Mouse (Mus musculus) G1E (cell line): ENCODE results near the gene Tnip3. TPM values are rescaled to one million over a fixed set of nuclear protein-coding genes. Genes with fewer than 3 reads are reported as not detected.

ENCODE experiments used
- ATAC-seq: 2 replicates; pipeline ENCODE4 v1.8.0; 2016; ENCODE audit warnings: mild to moderate bottlenecking; ENCODE audit not compliant: insufficient number of reproducible peaks, poor library complexity, low FRiP score, severe bottlenecking; ENCODE audit errors: extremely low read depth
- DNase-seq: peaks from one replicate; pipeline ENCODE4 v3.0.0; 2012; ENCODE audit warnings: low spot score
- H3K27me3 ChIP-seq: 2 replicates; pipeline ENCODE4 v1.6.1; 2012; ENCODE audit warnings: mild to moderate bottlenecking, low read length, inconsistent platforms; ENCODE audit not compliant: insufficient read depth
- H3K36me3 ChIP-seq: replicated peaks from 2 replicates; pipeline ENCODE3; 2012; ENCODE audit warnings: mild to moderate bottlenecking, inconsistent platforms
- H3K4me1 ChIP-seq: 2 replicates; pipeline ENCODE4 v1.6.1; 2012; ENCODE audit warnings: low read depth, low read length, inconsistent platforms, mixed read lengths; ENCODE audit not compliant: insufficient read depth
- H3K4me3 ChIP-seq: 2 replicates; pipeline ENCODE4 v1.5.1; 2012; ENCODE audit warnings: low read depth, mild to moderate bottlenecking, inconsistent platforms, low read length, moderate library complexity, mixed read lengths
- H3K9me3 ChIP-seq: replicated peaks from 2 replicates; pipeline ENCODE4 v1.6.1; 2012; ENCODE audit warnings: inconsistent platforms
- CTCF ChIP-seq: IDR thresholded peaks from 2 replicates; pipeline ENCODE4 v1.5.1; 2012; ENCODE audit warnings: low read depth, low read length, inconsistent platforms, mixed read lengths
- GATA1 ChIP-seq: IDR thresholded peaks from 2 replicates; pipeline ENCODE4 v1.6.1; 2012; ENCODE audit warnings: borderline replicate concordance, low read length, inconsistent platforms, mixed read lengths
- GATA2 ChIP-seq: IDR thresholded peaks from 2 replicates; pipeline ENCODE4 v1.6.1; 2012; ENCODE audit warnings: low read depth, low read length, inconsistent platforms, borderline replicate concordance
- POLR2AphosphoS5 ChIP-seq: IDR thresholded peaks from 2 replicates; pipeline ENCODE4 v1.6.1; 2012; ENCODE audit warnings: low read depth, low read length, inconsistent platforms; ENCODE audit not compliant: insufficient replicate concordance
- TAL1 ChIP-seq: conservative IDR thresholded peaks from 2 replicates; pipeline ENCODE4 v1.6.1; 2012; ENCODE audit warnings: low read depth, low read length, inconsistent platforms, mixed read lengths
- polyA plus RNA-seq: library from polyadenylated mRNA; stranded (reverse); fragments of >175 nt; gene quantifications from 2 replicates; pipeline ENCODE4 v1.2.3, GENCODE M21; 2012
- total RNA-seq, 2 experiments: library from RNA; stranded (forward) in 1 of 2; stranded (reverse) in 1 of 2; fragments of 200-1000 nt in 1 of 2; fragments of >200 nt in 1 of 2; fragmentation: Nextera tagmentation in 1 of 2; gene quantifications; 2 replicates each; pipeline ENCODE4 v1.2.3; 2014 to 2017

Gene Tnip3
- total and polyA plus RNA-seq, 3 experiments: 0.38 to 0.44 TPM; not detected in 1

DNA sequence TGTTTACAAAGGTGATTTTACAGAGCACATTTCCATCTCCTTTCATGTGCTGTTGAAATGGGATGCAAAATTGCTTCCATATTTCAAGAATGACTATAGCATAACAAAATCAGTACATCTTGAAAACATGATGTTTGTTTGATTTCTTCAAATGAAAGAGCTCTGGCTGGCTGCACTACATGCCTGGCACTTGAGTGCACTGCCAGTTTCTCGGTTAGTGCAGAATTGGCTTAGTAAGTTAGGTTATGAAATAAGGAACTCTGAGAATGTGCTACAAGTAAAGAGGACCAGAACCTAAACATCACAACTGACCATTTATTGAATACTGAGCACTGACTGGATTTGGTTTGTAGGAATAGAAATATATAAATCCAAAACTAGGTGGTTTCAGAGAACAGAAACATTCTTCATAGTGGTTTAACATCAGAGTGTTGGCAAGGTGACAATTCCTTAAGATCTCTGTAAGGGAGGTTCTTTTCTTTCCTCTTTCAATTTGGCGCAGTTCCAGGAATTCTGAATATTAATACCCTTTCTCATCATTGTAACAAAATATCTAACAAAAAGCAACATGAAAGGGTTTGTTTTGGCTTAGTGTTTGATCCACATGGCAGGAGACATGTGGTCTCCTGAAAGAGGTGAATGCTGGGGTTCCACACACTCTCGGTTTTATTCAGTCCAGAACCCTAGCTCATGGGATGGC lies 98.1 kb downstream of the Tnip3 start:
- Histone ChIP-seq H3K4me3 (no peak overlapping the region), H3K9me3 (no peaks in the 10 kb centered on the region), H3K27me3 (peaks cover 5% of the 10 kb centered on the region; the same call in 1 of the 2 replicates), H3K4me1 (no peaks in the 10 kb centered on the region), H3K36me3 (no peaks in the 10 kb centered on the region)
- DNase-seq: no peak
- no peak for TF ChIP-seq CTCF
- no peak for TF ChIP-seq GATA2
- no peak for TF ChIP-seq TAL1
- TF ChIP-seq POLR2AphosphoS5: no peak
- no peak for TF ChIP-seq GATA1
- no peak for ATAC-seq

- no peaks in the 10 kb centered on the region for H3K36me3 ChIP-seq
- no peak overlapping the region for H3K4me3 ChIP-seq
- H3K27me3 ChIP-seq: 0 out of 2 replicates have a peak, but pooled peaks cover 5% of the 10 kb centered on the region
- ATAC-seq (no peak), DNase-seq (no peak)
- TF ChIP-seq CTCF (no peak), POLR2AphosphoS5 (no peak), GATA2 (no peak), GATA1 (no peak), TAL1 (no peak)
- H3K4me1 ChIP-seq: no peaks in the 10 kb centered on the region
- peaks cover 4% of the 10 kb centered on the region; the same call in 1 of the 2 replicates for H3K9me3 ChIP-seq
Measured at GRCm38 (mm10) chr6:65630578-65630977, 105.5 kb downstream of the Tnip3 start.

- no peak for ATAC-seq
- H3K36me3 ChIP-seq: no peaks in the 10 kb centered on the region
- H3K4me3 ChIP-seq: no peak overlapping the region
- H3K27me3 ChIP-seq: 0 out of 2 replicates have a peak, but pooled peaks cover 5% of the 10 kb centered on the region
- TF ChIP-seq POLR2AphosphoS5: no peak
- no peak for TF ChIP-seq GATA1
- H3K9me3 ChIP-seq: peaks cover 5% of the 10 kb centered on the region; the same call in 1 of the 2 replicates
- no peaks in the 10 kb centered on the region for H3K4me1 ChIP-seq
- no peak for DNase-seq
Measured at GRCm38 (mm10) chr6:65632184-65632583, 107.1 kb downstream of the Tnip3 start.

DNA sequence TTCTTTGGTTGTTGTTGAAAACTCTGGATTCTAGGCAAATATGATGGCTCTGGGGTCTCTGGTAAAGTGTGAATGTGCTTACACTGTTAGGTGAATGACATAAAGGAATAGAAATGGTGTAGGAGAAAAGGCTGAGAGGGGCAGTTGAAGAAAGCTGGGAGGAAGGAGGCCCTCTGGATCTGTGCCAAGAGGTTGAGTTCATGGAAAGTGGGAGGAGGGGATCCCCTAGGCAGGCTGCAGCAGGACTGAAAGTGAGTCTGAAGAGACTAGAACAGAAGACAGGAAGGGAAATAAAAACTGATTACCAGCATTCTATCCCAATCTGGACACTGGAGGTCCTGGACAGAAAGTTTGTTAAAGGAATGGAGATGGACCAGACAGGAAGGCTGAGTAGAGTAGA lies 117.3 kb downstream of the Tnip3 start:
- TF ChIP-seq CTCF (no peak), POLR2AphosphoS5 (no peak), TAL1 (no peak), GATA1 (no peak), GATA2 (no peak)

DNA sequence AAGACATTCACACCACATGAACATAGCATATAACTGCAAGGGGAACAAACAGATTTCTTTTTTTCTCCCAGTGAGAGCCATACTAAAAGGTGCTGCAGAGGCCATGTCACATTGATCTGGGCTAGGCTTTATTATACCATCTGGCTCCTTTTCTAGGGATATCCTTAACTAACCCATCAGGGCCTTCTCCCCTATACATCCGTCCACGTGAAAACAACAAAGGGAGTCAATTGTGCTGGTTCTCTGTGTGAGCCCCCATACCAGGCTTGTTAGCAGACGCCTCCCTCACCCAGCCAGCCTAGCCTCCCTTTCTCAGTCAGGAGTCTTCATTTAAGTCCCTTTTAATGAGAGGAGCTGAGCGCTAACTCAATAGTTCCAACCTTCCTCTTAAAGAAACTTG lies 119.0 kb downstream of the Tnip3 start:
- no peak for ATAC-seq

More for the DNA sequence above, 117.3 kb downstream of the Tnip3 start:
- H3K4me3 ChIP-seq: no peak overlapping the region
- no peak for DNase-seq
- no peaks in the 10 kb centered on the region for H3K27me3 ChIP-seq
- H3K9me3 ChIP-seq: no peaks in the 10 kb centered on the region
- no peak for ATAC-seq
- H3K4me1 ChIP-seq: no peaks in the 10 kb centered on the region
- H3K36me3 ChIP-seq: no peaks in the 10 kb centered on the region

GRCm38 (mm10) chr6:65646408-65646807 lies 121.3 kb downstream of the Tnip3 start:
- DNase-seq (no peak), ATAC-seq (no peak)
- Histone ChIP-seq H3K9me3 (no peaks in the 10 kb centered on the region), H3K27me3 (peaks cover 3% of the 10 kb centered on the region), H3K36me3 (no peaks in the 10 kb centered on the region), H3K4me1 (no peaks in the 10 kb centered on the region; the same call in 1 of the 2 replicates), H3K4me3 (no peak overlapping the region)
- TF ChIP-seq POLR2AphosphoS5 (no peak), CTCF (no peak), GATA2 (no peak), TAL1 (no peak), GATA1 (no peak)

More for the DNA sequence above, 119.0 kb downstream of the Tnip3 start:
- Histone ChIP-seq H3K27me3 (peaks cover 2% of the 10 kb centered on the region), H3K9me3 (no peaks in the 10 kb centered on the region), H3K36me3 (no peaks in the 10 kb centered on the region), H3K4me3 (no peak overlapping the region), H3K4me1 (no peaks in the 10 kb centered on the region; the same call in 1 of the 2 replicates)
- TF ChIP-seq GATA2 (no peak), CTCF (no peak)
- DNase-seq: no peak

DNA sequence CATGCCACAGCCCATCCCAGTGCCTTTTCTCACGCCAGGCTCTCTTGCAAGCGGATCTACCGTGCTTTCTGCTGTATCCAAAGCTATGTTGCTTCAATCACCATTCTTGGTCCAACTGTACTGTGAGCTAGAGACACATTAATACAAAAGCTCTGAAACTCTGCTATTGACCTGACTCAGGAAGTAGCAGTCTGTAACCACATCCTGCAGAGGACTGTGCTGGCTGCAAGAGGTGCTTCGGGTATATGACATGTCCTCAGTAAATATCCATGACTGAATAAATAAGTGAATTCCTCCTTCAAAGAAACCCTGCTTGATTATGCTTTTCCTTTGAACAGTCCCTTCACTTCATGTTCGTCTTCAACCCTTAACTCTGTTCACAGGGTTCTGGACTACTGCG lies 122.6 kb downstream of the Tnip3 start:
- Histone ChIP-seq H3K4me1 (no peaks in the 10 kb centered on the region; the same call in 1 of the 2 replicates), H3K9me3 (no peaks in the 10 kb centered on the region), H3K27me3 (peaks cover 3% of the 10 kb centered on the region), H3K36me3 (no peaks in the 10 kb centered on the region), H3K4me3 (no peak overlapping the region)
- TF ChIP-seq TAL1 (no peak), GATA2 (no peak), POLR2AphosphoS5 (no peak), CTCF (no peak), GATA1 (no peak)
- DNase-seq: no peak
- ATAC-seq: no peak; the same call in 1 of the 2 replicates
